Mouse (Mus musculus) olfactory bulb, adult 2 months (tissue): Measurements from ENCODE around the gene Gm9573. TPM values are rescaled to one million over a fixed set of nuclear protein-coding genes. Genes with fewer than 3 reads are reported as not detected.

Experiments used
- H3K27ac ChIP-seq: fragments of 200-500 bp; 2 replicates; pipeline ENCODE4 v1.5.1; 2012; ENCODE audit warnings: low read depth, low read length; ENCODE audit not compliant: insufficient read depth
- H3K4me1 ChIP-seq: fragments of 200-500 bp; 2 replicates; pipeline ENCODE4 v1.6.1; 2012; ENCODE audit warnings: low read length; ENCODE audit not compliant: control insufficient read depth, insufficient read depth
- H3K4me3 ChIP-seq: fragments of 200-500 bp; 2 replicates; pipeline ENCODE4 v1.5.1; 2012; ENCODE audit warnings: mild to moderate bottlenecking, low read depth, low read length, moderate library complexity; ENCODE audit not compliant: insufficient read depth
- CTCF ChIP-seq: fragments of 200-500 bp; IDR thresholded peaks from 2 replicates; pipeline ENCODE4 v1.5.1; 2012; ENCODE audit warnings: low read depth, mild to moderate bottlenecking, low read length, moderate library complexity; ENCODE audit not compliant: insufficient read depth
- POLR2A ChIP-seq: fragments of 200-500 bp; IDR thresholded peaks from 2 replicates; pipeline ENCODE4 v1.6.1; 2012; ENCODE audit warnings: mild to moderate bottlenecking, low read depth, low read length, moderate library complexity; ENCODE audit not compliant: insufficient read depth
- WGBS: fragments of 180-500 bp; shearing (Covaris S2); methylation state at CpG from one replicate; pipeline ENCODE4 v1.1.7; 2018; 5-methylcytosine and 5-hydroxymethylcytosine counted together
- polyA plus RNA-seq: library from polyadenylated mRNA; stranded (reverse); fragments of >200 nt; gene quantifications from 2 replicates; pipeline ENCODE4 v1.2.4, GENCODE M21; 2012; ENCODE audit warnings: low replicate concordance; ENCODE audit not compliant: missing spikeins, insufficient read depth, insufficient read length

Gene Gm9573
- polyA plus RNA-seq, 1 experiment: not detected

DNA sequence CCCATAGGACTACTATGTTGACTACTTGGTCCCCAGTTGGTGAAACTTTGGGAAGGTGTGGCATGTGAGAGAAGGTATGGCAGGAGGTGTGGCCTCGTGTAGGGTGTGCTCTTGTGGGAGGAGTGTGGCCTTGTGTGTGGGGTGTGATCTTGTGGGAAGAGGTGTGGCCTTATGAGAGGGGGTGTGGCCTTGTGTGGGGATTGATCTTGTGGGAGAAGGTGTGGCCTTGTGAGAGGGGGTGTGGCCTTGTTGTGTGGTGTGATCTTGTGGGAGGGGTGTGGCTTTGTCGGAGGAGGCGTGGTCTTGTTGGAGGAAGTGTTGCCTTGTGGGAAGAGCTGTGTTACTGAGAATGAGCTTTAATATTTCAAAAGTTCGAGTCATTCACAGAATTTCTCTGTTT, 9.3 kb downstream of the Gm9573 start:
- H3K4me3 ChIP-seq: no peak overlapping the region
- WGBS: 89% methylated on average over 4 of the region's 4 CpGs
- no peaks in the 10 kb centered on the region for H3K4me1 ChIP-seq

DNA sequence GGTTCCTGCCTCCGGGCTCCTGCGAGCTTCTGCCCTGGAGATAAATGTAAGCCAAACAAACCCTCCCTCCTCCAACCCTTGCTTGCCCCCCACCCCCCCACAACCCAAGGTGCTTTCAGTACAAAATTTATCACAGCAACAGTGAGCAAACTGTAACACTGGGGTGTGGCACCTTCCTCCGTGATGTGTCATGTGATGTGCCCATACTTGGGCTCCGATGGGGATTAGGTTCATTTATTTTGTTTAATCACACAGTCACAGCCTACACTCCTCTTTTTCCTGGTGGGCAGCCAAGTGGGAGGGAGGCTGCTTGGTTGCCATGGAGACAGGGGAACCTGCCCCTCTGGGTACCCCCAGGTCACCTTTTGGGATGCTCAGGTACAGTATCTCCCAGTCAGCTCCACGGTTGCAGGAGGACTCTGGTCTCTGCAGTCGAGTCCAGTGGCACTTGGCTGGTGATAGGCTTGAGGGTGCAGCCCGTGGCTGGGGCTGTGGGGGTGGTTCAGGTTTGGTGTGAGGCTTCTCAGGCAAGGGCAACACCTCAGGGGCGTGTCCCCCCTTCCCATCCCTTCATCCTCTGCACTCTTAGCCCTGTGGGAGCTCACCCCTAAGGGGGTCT, 24.6 kb downstream of the Gm9573 start:
- 39% methylated on average over 8 of the region's 8 CpGs for WGBS
- H3K4me3 ChIP-seq: no peak overlapping the region
- no peak overlapping the region for H3K27ac ChIP-seq
- peaks cover 3% of the 10 kb centered on the region; the same call in 1 of the 2 replicates for H3K4me1 ChIP-seq
- no peak for TF ChIP-seq CTCF
- TF ChIP-seq POLR2A: no peak

More for the DNA sequence above, 9.3 kb downstream of the Gm9573 start:
- no peak overlapping the region for H3K27ac ChIP-seq
- TF ChIP-seq POLR2A (no peak), CTCF (no peak)

DNA sequence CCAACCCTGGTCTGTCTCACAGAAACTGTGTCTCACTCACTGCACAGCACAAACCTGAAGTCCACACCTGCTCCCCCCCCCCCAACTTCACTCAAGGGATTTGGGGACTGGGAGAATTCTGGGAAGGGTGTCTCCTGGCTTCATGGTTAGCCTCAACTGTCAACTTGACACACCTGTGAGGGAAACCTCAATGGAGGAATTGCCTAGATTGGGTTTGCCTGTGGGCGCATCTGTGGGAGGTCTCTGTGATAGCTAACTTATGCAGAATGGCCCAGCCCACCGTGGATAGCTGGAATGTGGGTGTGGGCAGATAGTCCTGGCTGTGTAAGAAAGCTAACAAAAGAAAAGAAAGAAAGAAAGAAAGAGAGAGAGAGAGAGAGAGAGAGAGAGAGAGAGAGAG, 25.2 kb downstream of the Gm9573 start, which contains the start of gene Sfta2:
Gene Sfta2, plus strand, starts transcription at position 301 of the 400 bp plus-strand sequence.
- no peak within 1 kb of the TSS for H3K27ac ChIP-seq
- TF ChIP-seq CTCF: no peak
- TF ChIP-seq POLR2A: no peak
- H3K4me1 ChIP-seq: peaks cover 3% of the 10 kb centered on the region; the same call in 1 of the 2 replicates
- 55% methylated on average over 2 of the region's 2 CpGs for WGBS
- H3K4me3 ChIP-seq: no peak within 1 kb of the TSS

DNA sequence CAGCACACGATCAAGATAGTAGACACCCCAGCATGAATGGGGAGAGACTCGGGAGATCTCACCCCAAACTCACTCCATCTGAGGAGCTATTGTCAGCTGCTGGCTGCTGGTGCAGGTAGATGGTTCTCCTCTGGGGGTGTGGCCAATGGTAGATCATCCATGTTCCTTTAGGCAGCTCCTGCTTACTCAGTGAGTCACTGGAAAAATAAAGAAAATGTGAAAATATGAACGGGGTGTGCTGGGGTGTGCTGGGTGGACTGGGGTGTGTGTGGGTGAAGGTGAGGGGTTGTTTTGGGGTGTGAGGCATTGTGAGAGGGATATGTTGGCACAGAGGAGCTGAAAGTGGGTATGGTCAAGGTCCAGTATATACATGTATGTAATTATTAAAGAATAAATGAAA, 29.0 kb downstream of the Gm9573 start:
- Histone ChIP-seq H3K4me1 (peaks cover 3% of the 10 kb centered on the region; the same call in 1 of the 2 replicates), H3K27ac (no peak overlapping the region), H3K4me3 (no peak overlapping the region)
- TF ChIP-seq CTCF (no peak), POLR2A (no peak)
- WGBS: 95% methylated on average over 3 of the region's 3 CpGs

DNA sequence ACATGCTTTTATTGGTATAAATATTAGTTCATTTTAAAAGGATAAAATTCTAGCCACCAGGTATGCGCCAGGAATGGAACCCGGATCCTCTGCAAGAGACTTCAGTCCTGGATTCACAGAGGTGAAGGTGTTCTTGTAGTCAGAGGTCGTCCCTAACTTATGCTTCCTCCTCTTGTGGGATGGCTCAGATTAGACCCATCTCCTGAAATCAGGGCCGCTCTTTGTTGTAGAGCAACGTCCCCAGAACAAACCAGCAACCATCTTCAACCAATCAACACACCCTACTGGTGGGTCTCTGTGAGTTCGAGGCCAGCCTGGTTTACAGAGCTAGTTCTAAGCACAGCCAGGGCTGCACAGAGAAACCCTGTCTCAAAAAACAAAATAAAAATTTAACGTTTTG, 32.0 kb downstream of the Gm9573 start:
- no peaks in the 10 kb centered on the region; the same call in 1 of the 2 replicates for H3K4me1 ChIP-seq
- 90% methylated on average over 7 of the region's 7 CpGs for WGBS
- no peak overlapping the region for H3K4me3 ChIP-seq
- no peak overlapping the region for H3K27ac ChIP-seq
- TF ChIP-seq POLR2A (no peak), CTCF (no peak)

DNA sequence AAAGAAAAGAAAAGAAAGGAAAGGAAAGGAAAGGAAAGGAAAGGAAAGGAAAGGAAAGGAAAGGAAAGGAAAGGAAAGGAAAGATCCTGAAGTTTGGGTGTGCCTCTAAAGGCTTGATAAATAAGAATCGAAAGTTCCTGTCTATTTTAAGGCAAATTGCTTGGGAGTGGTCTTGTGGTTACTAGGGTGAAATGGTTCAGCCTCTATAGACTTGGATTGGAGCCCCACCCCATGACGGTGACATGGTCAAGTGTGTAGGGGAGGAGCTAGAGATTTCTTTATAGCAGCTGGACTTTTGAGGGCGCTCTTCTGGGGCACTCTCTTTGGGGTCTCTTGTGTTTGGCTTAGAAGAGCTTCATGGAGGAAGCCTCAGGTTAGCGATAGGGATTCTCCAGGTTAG, 32.7 kb downstream of the Gm9573 start:
- TF ChIP-seq CTCF (no peak), POLR2A (no peak)
- no peak overlapping the region for H3K4me3 ChIP-seq
- no peak overlapping the region for H3K27ac ChIP-seq
- 43% methylated on average over 4 of the region's 4 CpGs for WGBS
- no peaks in the 10 kb centered on the region; the same call in 1 of the 2 replicates for H3K4me1 ChIP-seq

DNA sequence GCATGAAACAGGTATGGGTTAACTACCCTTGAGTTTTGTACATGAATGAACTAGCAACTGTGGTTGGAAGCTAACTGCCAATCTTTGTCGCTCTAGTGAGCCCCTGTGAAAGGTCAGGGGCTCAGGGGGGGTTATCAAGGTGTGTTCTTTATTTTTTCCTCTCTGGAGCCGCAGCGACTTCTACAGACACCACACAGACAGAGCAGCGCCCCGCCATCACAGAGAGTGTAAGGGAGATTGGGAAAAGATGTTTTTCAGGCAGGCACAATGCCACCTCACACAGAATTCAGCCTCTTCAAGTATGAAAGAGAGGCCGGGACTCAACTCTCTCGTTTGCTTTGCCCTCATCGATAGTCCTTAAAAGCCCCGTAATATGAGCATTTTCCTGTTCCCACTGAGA, 34.3 kb downstream of the Gm9573 start:
- Histone ChIP-seq H3K4me3 (no peak overlapping the region), H3K27ac (no peak overlapping the region), H3K4me1 (peaks cover 3% of the 10 kb centered on the region)
- TF ChIP-seq POLR2A: no peak
- 89% methylated on average over 9 of the region's 9 CpGs for WGBS

DNA sequence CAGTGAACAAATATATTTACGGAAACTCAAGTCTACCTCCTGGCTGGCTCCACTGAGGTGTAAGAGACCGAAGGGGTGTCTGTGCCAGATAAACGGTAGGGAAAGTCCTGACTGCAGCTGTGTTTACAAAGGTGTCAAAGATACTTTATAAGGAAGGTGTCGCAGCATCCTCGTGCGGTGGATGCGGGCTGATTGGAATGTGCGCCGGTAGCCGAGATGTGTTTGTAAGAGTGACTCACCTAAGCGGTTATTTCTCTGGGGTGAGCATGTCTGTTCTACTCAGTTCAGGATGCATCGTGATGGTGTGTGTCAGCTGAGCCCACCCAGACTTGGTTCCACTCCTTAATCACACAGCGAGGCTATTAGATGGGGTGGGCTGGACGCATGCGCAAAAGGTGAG, 34.7 kb downstream of the Gm9573 start:
- no peak overlapping the region for H3K27ac ChIP-seq
- no peak for TF ChIP-seq POLR2A
- no peak for TF ChIP-seq CTCF
- H3K4me1 ChIP-seq: peaks cover 3% of the 10 kb centered on the region
- WGBS: 76% methylated on average over 15 of the region's 15 CpGs
- H3K4me3 ChIP-seq: no peak overlapping the region

DNA sequence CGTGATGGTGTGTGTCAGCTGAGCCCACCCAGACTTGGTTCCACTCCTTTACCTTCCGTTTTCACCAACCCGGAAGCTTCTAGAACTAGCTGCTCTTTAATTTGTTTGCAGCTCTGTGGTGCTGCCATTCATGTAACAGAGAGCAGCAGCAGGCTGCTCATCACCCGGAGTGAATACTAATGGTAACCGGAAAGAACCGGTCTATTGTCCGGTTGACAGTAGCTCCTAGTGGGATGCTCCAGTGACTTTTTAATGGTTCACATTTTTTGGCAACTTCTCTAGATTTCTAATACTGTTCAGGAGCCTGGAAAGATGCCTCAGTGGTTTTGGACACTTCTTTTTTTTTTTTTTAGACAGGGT, 35.2 kb downstream of the Gm9573 start:
- 56% methylated on average over 7 of the region's 7 CpGs for WGBS
- TF ChIP-seq CTCF (no peak), POLR2A (no peak)
- Histone ChIP-seq H3K4me1 (peaks cover 3% of the 10 kb centered on the region), H3K27ac (0 out of 2 replicates have a peak overlapping the region, but pooled peaks have one; percentile 9), H3K4me3 (no peak overlapping the region)
